Mouse (Mus musculus) naive thymus-derived CD4-positive, alpha-beta T cell, adult 2 months (primary cell): ENCODE results near the gene Irx1.

Experiments used
- DNase-seq: peaks from one replicate; pipeline ENCODE4 v3.0.0-alpha.2; 2011; ENCODE audit warnings: low read depth

Irx1 gene

DNA sequence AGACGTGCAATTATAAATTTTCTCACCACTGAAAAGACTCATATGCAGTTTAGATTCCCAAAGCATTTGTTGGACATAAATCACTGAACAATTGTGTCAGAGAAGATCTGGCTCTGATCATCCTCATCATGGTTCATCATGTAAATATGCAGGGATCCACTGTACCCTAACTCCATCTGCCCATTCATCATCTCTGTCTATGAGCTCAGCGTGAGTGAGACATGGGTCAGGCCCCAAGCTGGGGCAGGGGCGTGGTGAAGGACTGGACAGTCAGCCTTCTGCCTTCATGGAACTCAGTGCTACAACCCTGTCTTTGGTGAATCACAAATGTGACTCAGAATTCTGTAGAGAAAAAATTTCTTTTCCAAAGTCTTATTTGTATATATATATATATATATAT lies 53.2 kb downstream of the Irx1 start:
- no peak for DNase-seq
